Mouse (Mus musculus) kidney, adult 18-20 months (tissue): ENCODE measurements around the gene Disc1.

ENCODE experiments used
- DNase-seq: peaks from one replicate; pipeline ENCODE4 v3.0.0; 2021

Gene Disc1

DNA sequence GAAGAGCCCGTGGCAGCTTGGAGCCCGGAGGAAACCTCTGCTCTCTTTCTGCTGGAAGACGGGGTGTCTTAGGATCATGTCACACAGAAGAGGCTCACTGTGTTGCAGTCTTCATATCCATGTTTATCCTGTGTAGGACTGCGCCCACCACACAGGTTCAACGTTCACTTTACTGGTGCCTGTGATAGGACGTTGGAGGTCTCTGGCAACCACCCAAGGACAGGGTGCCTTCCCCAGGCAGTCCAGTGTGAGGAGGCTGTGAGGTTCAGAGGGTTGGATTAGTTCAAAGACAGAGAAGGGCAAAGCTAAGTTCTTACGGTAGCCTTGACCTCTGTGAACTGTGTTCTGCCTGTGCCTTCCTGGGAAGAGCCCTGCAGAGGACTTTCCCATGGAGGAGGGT is 77.3 kb downstream of the Disc1 start:
- no peak for DNase-seq

DNA sequence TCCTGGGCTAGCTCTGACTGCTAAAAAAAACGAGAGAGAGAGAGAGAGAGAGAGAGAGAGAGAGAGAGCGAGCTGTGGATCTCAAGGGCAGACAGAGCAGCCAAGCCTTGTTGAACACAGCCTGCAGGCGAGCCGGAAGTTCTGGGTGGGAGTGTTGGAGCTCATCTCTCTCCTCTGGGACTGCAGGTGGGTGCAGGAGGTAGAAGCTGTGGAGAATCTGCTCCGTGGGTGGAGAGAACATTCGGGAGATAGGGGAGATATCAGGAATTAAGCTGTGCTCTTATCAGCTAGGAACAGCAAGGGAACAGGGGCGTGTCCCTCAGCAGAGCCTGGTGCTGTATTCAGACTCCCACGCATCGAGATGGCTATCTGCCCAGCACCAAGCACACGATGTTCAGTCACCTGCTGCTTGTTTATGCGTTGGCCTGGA is 79.7 kb downstream of the Disc1 start:
- DNase-seq = peak; percentile 31

DNA sequence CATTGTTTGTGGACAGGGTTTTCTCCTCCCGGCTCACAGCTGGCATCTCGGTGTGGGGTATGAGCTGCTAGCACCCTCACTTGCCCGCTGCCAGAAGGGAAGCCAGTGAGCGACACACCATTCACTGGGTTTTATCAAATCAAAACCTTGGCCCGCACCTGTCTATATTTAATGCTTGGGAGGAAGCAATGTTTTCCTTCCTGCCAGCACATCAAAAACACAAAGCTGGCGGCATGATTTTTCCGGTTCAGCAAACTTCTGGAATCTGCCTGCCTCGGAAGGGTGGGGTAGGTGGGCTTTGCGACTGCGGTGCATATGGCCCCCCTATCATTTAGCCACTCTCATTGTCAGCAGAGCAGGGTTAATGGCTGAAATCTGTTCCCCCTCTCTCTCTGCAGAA is 80.9 kb downstream of the Disc1 start:
- no peak for DNase-seq

DNA sequence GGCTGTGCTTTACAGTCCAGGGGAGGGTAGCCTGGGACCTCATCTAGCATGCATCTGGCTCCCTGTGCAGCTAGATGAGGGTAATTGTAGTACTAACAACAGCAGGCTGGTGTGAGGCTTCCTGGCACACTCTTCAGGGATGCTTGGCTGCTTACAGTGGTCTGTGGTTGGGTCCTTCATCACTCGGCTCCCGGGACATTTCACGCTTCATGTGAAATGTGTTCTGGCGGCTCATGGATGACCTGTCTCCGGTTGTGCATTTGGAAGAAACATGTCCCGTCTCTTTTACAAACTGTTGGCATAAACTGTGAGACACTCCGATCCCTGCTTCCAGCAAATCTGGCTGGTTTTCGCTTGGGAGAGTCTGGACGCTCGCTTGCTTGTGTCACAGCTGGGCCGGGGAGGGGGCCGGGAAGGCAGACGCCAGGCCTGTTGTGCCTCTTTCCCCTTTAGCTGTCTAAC is 85.7 kb downstream of the Disc1 start:
- DNase-seq = no peak

DNA sequence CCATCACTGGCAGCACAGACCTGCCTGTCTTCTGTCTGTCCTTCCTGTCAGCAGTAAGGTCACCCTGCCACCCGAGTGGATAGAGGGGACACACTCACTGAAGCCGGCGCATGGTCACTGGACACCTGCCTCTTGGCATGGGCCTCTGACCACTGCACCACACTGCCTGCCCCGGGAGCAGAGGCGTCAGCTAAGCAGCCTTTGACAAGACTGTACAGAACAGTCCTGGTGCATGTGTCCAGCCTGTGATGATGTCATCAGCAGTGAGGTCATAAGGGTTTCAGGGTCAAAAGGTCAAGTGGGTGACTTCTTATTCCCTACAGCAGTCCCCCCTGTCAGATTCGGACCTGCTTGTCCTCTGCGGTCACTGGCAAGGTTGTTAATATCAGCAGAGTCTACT is 87.0 kb downstream of the Disc1 start:
- no peak for DNase-seq

DNA sequence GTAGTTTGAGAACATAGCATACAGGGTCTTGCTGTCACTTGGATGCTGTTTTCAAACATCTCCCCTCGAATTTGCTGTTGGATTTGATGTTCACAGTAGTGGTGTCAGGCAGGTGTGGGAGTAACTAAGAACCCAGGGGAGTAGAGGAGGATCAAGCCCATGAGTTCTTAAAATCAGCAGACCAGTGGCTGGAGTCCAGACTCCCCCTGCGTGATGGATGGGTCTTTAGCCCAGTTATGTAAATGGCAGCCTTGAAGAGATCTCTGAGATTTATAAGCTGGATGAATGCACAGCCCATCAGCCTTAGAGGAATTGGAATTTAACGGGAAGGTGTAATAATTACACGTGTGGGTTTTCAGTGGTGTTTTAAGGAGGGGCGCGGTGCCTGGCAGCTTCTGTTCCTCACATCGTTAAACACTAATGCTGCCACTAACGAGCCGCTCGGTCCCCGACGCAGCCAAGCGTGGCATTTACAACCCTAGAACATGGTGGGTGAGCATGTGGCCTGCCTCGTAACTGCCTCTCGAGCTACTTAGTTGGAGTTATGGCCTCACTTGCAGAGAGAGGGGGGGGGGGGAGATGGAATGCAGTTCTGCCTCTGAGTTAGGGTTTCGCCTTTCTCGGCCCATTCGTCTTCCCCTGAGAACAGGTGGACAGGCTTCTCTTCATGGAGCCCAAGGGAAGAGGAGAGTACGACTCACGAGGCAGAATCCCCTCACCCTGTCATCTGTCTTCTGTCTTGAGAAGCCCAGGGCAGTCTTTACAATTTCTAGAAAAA is 103.1 kb downstream of the Disc1 start:
- peak; percentile 32 for DNase-seq

DNA sequence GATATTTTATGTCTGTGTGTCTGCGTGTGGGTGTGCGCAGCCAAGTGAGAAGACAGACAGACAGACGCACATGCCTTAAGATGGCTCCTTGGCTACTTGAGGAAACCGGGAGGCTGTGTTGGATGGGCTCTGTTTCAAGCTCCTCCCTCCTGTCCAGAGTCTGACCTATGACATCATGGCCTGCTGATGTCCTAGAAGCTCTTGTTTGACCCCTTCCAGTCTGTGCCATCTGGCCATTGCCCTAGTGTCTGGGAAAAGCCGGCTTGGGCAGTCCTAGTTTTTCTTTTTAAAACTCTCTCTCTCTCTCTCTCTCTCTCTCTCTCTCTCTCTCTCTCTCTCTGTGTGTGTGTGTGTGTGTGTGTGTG is 103.6 kb downstream of the Disc1 start:
- no peak for DNase-seq

DNA sequence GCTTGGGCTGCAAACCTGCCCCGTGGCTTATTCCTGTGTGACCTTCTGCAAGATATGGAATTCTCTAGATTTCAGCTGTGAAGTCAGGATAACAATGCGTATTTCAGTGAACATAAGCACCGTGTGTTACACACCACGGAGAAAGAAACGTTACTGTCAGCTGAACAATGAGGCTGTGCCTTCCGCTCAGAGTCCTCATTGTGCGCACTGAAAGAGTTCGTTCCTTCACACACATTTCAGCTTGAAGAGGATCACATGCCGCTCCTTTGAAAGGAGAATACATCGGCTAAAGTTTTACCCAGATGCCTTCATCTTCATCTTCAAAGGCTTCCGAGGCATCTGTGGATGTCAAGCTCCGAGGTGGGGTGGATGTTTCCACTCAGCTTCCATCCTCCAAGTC is 105.4 kb downstream of the Disc1 start:
- DNase-seq = no peak

DNA sequence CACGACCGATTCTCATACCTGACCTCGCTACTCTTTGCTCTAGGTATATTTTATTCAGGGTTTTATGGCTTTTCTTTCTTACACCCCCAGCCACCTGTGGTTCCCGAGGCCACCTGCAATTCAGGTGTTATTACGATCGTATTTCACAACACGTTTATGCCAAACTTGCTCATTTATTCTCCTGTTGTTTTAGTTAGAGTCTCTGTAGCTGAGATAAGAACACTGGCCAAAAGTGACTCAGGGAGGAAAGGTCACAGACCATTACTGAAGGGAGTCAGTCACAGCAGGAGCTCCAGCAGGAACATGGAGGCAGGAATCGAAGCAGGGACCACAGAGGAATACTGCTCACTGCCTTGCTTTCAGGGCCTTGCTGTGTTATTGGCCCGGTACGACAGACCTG is 109.5 kb downstream of the Disc1 start:
- no peak for DNase-seq

DNA sequence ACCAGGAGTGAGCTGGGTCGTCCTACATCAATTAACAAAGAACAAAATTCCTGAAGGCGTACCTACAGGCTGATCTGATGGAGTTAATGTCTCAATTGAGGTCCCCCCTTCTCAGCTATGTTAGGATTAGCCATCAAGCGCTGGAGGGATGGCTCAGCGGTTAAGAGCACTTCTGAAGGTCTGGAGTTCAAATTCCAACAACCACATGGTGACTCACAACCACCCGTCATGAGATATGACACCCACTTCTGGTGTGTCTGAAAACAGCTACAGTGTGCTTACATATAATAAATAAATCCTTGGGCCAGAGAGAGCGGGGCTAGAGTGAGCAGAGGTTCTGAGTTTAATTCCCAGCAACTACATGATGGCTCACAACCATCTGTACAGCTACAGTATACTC is 109.9 kb downstream of the Disc1 start:
- no peak for DNase-seq

DNA sequence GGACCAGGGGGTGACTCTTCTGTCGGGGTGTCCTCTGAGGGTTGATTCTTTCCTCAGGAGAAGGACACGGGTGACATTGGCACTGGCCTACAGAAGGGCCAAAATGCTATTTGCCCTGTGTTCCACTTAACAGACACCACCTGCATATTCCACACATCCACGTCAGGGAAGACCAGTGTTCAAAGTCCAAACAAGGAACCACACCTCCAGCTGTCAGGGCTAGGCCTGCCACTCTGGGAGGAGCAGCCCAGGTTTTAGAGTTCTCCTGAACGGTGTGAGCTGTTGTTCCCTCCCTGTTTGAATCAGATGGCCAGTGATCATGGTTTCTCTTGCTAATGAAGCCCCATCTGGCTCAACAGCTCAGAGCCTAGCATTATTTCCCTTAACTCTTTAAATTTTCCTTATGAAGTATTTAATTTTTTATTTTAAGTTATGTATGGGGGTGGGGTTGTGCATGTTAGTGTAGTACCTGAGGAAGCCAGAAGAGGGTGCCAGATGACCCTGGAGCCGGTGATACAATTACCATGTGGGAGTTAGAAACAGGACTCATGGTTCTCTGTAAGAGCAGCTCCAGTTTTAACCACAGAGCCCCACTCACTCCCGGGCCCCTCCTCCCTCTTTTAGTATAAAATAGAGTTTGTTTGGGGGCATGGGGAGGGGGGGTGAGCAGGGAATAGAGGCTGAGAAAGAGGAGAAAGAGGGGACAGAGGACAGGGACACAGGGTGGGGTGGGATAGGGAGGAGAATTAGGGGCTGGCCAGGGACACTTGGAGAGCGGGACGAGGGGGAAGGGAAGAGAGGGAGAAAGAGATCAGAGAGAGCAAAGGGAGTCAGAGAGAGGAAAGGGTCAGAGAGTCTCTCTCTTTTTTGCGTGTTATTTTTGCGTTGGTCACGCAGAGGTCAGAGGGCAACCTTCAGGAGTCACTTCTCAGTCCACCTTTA is 111.8 kb downstream of the Disc1 start:
- DNase-seq = peak; percentile 41

DNA sequence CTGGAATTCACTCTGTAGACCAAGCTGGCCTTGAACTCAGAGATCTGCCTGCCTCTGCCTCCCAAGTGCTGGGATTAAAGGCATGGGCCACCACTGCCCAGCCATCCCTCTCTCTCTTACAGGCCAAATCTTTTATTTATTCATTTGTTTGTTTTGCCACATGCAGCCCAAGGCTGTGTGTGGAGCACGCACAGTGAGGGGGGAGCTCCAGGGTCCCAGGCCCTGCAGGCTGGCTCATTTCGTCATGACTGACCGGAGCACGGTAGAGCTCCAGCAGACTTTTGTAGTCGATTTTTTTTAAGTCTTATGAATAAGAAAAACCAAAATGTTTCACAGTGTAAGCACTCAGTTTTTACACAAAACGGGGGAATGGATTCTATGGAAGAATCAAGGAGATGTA is 112.5 kb downstream of the Disc1 start:
- DNase-seq = no peak

DNA sequence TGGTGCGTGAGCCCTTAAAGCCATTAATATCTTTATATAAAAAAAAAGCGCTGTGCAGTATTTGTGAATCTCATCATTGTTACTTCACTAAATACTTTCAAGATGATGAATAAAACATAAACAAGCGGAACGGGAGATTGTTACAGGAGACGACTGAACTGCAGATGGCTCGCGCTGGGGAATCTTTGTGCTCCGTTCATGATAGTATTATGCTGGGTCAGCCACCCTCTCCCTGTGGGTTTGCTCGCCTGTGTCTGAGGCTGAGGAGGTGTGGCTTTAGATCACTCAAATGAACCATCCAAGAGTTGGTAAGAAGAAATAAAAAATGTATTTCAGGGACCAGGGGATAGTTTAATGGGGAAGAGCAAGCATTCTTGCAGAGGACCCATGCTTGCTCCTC is 113.0 kb downstream of the Disc1 start:
- DNase-seq = no peak

DNA sequence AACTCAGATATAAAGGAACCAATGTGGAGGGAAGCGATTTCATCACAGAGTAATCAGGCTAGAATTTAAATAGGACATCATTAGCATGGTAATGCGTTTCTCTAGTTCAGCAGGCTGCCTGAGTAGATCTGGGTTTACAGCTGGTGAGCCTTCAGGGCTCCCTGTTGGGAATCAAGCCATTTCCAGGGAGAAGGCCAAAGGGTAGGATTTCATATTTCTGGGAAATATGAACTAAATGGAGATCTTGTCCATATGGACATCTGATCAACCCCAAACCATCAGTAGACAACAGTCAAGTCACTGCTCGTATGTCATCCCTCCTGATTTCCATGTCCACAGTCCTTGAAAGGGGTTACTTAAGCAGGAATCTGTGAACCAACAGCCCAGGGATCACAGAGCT is 115.6 kb downstream of the Disc1 start:
- DNase-seq = no peak

DNA sequence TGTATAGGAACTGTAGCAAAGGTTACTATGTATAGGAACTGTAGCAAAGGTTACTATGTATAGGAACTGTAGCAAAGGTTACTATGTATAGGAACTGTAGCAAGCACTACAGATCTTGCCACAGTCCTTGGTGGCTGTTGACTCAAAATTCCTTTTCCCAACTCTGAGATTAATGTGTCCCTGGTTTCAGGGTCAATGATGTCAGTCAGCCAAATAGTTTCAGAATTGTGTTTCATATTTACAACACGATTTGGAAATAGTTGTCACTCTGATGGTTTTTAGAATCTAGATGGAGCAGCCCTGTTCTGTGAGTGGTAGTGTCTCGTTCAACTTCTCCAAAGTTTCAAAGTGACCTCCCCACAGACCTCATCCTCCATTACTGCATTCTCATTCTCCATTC is 117.5 kb downstream of the Disc1 start:
- DNase-seq = no peak

DNA sequence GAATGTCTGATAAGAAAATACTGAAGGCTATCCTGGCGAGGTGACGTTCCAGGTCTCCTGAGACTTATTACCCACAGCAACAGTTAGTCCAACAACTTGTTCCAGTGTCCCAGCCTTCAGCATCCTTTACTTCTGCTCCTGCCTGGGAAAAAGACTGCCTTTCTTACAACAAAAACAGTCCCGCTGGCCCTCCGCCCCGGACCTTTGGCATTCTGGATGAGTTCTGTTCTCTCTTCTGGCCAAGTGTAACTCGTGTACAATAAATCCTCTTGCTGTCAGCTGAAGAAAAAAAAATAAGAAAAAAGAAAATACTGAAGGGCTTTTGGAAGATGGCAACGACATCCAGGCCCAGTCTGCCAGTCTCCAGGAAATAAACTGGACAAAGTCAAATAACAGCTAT is 120.2 kb downstream of the Disc1 start:
- DNase-seq = no peak

DNA sequence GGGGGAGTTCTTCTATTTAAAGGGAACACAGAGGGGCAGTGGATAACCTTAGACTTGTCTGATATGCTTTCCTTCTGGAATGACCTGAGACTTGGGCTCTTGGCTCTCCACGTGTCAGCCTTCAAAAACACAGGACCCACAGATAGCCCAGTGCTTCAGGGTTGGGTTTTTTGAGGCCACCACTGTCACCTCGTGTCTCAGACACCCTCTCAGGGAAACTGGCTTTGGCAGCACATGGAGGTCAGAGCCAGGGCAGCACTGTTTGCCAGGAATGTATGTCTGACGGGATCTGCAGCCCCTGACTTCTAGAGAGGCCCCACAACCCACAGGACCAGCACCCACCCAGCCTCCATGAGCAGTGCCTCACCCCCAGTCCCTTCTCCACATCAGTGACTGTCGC is 120.9 kb downstream of the Disc1 start:
- no peak for DNase-seq

DNA sequence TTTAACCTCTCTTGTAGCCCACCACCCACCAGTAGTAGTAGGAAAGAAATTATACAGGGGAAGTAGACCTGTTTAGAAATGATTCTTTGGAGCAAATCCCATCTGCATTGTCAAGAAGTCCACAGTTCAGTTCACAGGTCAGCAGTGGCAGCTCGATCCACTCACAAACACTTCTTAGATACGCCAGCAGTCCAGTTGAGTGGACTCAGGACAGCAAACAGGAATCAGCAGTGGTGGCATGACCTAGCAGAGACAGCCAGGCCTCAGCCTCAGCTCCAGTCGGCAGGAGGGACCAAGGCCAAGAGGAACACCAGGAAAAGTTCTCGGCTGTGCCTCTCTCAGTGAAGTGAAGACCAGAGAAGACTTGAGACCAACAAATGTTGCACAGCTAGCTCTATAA is 121.7 kb downstream of the Disc1 start:
- DNase-seq = no peak

DNA sequence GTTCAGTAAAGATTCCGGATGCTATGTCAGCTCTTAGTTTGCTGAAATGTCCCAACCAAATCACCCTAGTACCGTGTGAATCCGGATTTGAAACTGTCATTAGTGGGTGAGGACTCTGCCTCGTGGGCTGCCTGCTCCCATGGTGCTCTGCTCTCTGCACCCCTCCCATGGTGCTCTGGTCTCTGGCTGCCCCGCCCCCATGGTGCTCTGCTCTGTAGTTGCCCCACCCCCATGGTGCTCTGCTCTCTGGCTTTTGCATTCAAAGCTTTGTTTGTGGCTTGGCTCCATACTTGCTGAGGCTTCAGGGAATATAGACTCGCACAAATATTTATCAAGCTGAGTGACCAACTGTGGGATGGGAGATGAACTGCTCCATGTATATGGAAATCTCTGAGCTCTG is 123.1 kb downstream of the Disc1 start:
- no peak for DNase-seq

DNA sequence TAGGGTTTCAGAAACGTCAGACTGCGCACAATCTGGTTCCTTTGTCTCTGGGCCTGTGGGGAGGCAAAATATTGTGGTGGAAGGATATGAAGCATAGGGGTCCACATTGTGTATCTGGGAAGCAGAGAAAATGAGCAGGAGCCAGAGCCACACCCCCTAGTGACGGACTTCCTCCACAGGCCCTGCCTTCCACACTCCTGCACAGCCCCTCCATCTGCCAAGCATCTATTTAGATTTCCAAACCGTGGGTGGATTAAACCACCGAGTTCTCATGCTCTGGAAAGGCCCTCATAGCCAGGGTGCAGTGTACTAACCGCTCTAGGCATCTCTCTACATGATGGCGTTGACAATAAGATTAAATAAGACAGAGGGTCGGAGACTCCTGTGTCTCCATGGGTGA is 124.0 kb downstream of the Disc1 start:
- no peak for DNase-seq

DNA sequence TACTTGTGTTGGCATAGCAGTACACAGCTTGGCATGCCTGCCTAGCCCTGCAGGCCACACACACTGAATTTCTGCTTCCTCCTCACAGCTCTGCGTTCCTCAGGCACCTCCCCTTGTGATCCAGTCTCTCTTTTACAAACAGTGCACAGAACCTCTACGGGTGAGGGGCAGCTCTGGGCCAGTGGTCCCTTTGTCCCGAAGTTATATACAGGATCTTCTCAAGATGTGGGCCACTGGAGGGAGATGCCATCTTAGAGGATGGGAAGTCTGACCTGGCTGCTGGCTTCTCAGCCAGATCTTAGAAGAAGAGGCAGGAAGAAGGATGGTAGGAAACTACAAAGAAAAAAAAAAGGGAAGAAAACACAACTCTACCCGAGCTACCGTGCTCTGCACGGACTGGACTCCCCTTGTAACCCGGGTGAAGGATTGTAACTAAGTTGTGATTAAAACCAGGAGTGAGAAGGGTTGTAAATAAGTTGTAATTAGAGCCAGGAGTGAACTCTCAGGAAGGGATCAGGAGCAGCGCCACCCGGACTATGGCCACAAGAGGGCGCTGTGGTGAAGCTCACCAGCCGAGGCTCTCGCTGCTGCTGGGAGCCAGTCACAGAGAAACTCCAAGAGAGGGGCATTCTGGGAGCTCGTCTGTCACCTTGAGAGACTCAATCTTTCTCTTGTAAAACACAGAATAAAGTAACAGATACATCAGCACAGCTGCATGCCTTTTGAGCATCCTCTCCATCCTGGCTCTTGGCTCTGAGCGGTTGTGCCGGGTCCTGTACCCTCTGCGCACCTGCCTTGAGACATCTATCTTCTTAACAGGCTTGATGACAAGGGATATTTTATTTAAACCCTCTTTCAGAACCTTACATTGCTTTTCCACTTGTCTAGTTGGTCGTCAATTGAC is 129.8 kb downstream of the Disc1 start:
- DNase-seq = peak; percentile 86

DNA sequence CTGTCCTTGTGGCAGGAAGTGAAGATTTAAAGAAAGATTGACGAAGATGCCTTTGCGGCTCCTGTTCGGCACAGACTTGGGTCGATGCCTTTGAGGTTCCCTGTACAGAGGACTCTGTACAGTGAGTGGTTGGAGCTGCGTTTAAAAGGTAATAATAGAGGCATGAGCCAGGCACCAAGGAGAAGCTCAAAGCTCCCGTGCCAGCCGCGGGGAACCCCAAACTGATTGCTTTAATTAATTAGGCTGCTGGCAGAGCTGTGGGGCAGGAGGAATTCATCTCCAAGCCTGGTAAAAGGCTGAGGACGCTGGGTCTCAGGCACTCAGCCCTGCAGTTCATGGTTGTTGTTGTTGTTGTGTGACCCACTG is 130.4 kb downstream of the Disc1 start:
- DNase-seq = no peak

DNA sequence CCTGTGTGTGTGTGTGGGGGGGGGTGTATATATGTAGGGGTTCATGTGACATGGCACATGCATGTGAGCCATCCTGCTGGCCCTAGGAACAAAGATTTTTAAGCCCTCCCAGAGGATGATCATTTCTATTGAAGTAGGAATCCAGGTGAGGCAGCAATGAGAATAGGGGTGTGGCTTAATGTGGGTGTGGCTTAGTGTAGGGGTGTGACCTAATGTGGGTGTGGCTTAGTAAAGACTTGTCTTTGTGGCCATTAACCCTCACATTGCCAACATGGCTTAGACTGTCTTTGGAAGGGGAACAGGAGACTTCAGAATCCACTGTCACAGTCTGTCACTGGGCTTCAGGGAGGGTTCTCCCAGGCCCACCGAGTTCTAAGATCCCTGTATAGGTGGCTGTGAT is 130.9 kb downstream of the Disc1 start:
- DNase-seq = no peak
